Mouse (Mus musculus) embryonic fibroblast, embryonic 13.5 days (primary cell): ENCODE results near the gene Cyp26b1. TPM values are rescaled to one million over a fixed set of nuclear protein-coding genes. Genes with fewer than 3 reads are reported as not detected.

Experiments
- H3K27ac ChIP-seq: 2 replicates; pipeline ENCODE4 v1.5.1; 2012; ENCODE audit warnings: low read length, control low read depth, inconsistent platforms; ENCODE audit not compliant: insufficient read depth
- H3K4me1 ChIP-seq: 2 replicates; pipeline ENCODE4 v1.6.1; 2011; ENCODE audit warnings: low read length; ENCODE audit not compliant: control insufficient read depth, insufficient read depth
- H3K4me3 ChIP-seq: 2 replicates; pipeline ENCODE4 v1.5.1; 2011; ENCODE audit warnings: mild to moderate bottlenecking, control low read depth, low read length; ENCODE audit not compliant: insufficient read depth
- CTCF ChIP-seq: IDR thresholded peaks from 2 replicates; pipeline ENCODE4 v1.5.1; 2011; ENCODE audit warnings: mild to moderate bottlenecking, control low read depth, low read length, moderate library complexity, borderline replicate concordance; ENCODE audit not compliant: insufficient read depth
- POLR2A ChIP-seq: IDR thresholded peaks from 2 replicates; pipeline ENCODE4 v1.6.1; 2011; ENCODE audit warnings: low read depth, mild to moderate bottlenecking, control low read depth, low read length, moderate library complexity
- polyA plus RNA-seq: library from polyadenylated mRNA; stranded (reverse); fragments of >200 nt; gene quantifications from 2 replicates; pipeline ENCODE4 v1.2.4, GENCODE M21; 2011; ENCODE audit warnings: low read depth; ENCODE audit not compliant: missing spikeins, insufficient read length

The Cyp26b1 gene
- polyA plus RNA-seq, 1 experiment = 12.0 TPM

DNA sequence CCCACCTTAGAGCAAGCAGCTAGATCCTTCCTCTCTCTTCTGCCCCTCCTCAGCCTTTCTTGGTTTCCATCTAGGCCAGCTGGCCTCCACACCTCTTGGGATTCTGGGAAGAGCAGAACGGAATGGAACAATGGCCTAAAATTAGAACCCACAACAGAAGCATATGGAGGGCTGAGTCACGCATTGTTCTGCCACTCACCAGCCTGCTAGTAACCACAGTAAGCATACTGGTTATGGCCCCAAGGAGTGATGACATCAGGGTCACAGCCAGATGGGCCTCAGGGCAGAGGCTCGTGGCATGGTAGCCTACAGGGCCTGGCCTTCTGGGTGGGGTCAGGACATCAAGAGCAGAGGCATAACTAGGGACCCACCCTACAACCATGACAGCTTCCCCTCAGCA is 58.8 kb downstream of the Cyp26b1 start:
- Histone ChIP-seq H3K4me3 (no peak overlapping the region), H3K4me1 (peaks cover 7% of the 10 kb centered on the region), H3K27ac (no peak overlapping the region)
- no peak for TF ChIP-seq POLR2A
- no peak for TF ChIP-seq CTCF

- Histone ChIP-seq H3K4me3 (no peak overlapping the region), H3K27ac (no peak overlapping the region), H3K4me1 (peaks cover 6% of the 10 kb centered on the region)
- no peak for TF ChIP-seq CTCF
- no peak for TF ChIP-seq POLR2A
These were observed 63.8 kb downstream of the Cyp26b1 start for GRCm38 (mm10) chr6:84529912-84530311.

DNA sequence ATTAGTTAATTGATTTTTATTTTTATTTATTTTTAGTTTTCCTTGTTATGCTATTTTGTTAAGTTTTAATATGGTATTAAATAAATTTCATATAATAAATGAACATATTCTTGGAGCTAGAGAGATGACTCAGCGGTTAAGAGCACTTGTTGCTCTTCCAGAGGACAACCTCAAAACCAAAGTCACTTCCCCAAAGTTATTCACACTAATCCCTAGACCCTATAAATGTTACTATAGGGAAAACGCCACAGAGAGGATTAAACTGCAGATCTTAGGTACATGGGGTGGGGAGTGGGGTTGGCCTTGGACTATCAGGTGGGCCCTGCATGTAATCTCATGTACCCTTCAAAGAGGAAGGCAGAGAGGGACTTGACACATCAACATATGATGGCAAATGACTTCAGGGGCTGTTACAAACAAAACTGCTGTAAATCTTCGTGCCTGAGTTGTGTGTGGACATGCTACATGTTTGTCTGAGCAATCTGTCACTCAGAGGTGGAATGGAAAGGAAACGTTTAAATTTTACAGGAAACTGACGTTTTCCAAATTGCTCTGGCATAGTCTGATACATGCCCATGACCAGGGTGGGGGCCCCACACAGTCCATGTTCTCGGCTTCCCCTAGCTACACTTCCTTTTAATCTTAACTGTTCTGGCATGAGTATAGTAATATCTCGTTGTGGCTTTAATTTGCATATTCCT is 68.7 kb downstream of the Cyp26b1 start:
- Histone ChIP-seq H3K4me3 (no peak overlapping the region), H3K4me1 (no peaks in the 10 kb centered on the region), H3K27ac (no peak overlapping the region)
- TF ChIP-seq CTCF = no peak
- no peak for TF ChIP-seq POLR2A
